Mouse (Mus musculus) right cerebral cortex, adult 18-20 months (tissue): ENCODE results near the gene Uts2b.
"Not testable (repeated sequence)": the region's sequence is repeated elsewhere in the genome, so short reads cannot be mapped to it uniquely, and the experiment has no call there.

ENCODE experiments used
- DNase-seq: peaks from one replicate; pipeline ENCODE4 v3.0.0; 2022; ENCODE audit warnings: mixed read lengths

Gene Uts2b

DNA sequence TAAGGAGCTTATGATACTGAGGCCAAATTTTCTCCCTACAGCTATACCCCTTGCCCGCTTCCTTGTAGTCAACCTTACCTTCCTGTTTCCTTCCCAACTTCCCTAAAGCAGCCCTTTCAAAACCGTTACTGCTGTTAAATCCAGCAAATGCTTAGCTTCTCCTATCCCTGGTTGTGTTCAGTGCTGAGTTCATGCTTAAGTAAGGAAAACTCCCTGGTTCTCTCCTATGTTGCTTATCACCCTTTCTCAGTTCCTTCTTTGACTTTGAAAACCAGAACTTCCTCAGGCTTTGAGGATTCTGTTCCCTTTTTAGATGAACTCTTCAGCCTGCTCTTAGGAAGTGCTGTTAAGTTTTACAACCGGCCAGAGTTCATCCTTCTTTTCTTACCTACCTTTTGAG, 4.1 kb upstream of the Uts2b start:
- no peak for DNase-seq

DNA sequence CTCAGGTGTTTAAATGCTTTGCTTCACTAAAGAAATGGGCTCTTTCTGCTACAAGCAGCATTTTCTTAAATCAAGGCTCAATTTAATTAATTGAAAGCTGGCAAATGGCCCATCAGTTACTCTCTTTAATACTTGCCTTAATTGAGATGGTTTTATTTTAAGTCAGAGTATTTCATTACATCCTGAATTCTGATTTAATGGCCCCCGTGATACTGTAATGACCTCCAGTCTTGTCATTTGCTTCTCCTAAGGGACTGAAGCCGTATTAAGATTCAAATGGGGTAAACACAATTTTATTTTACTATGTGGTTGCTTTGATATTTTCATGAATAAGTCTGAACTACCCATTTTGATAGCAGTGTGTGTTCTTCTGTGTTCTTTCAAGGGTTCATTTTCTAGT, 661 bp upstream of the Uts2b start:
- no peak for DNase-seq

DNA sequence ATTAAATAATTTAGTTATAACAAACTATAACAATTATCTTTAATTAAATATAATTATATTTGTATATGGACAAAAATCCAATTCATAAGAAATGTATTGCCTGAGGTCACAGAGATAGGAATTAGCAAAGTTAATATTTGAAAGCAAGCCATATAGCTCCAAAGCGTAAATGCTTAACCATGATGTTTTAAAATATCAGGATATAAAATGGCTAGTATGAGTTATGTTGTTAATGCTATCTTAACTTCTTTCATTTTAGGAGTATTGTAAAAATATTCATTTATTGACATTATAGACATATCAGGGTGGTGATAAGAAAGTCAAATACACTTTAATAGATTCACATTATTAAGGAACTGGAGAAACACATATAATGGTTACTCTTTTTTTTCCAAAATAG, 10.0 kb downstream of the Uts2b start:
- DNase-seq: no peak

DNA sequence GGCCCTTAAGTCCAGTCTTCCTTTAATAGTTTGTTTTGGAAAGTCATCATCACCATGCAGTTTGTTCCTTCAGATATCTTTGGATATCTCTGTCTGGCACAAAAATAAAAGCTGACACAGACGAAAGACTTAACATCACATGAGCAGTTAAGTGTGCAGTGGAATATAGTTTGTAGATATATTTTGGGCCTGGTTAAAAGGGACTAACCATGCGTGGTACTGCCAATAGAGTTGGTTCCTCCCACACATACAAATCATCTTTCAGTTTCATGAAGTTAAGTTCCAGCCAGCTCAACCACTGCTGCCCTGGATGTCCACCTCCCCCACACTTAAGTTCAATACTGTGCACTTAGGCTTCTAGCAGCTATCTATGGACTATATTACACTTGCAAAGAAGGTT, 15.6 kb downstream of the Uts2b start:
- DNase-seq: no peak

DNA sequence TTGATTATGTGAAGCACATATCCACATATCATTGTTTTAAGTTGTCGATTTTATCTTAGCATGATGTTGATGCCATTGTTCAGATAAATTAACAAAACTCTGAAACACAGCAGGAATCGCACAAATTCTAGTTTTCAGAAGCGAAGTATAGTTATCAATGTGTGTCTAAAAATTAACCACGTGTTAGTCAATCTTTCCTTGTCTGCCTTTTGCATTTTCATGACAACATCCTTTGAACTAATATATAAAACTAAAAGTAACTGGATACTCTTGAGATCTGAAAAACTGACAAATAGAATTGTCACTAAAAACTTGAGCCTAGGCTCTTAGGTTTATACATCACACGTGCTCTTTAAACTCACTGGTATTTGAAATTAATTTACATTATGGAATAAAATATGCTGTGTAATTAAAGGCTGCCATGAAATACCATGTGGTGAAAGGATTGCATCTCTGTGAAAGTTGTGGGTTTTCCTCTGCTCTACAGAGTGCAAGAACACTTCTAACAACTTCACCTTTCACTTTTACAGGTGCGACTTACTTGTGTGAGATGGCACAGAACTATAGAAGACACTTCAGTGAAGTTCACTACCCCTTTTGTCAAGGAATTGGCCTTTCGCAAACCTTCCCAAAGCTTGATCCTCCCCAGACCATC, 20.0 kb downstream of the Uts2b start:
- no peak for DNase-seq

DNA sequence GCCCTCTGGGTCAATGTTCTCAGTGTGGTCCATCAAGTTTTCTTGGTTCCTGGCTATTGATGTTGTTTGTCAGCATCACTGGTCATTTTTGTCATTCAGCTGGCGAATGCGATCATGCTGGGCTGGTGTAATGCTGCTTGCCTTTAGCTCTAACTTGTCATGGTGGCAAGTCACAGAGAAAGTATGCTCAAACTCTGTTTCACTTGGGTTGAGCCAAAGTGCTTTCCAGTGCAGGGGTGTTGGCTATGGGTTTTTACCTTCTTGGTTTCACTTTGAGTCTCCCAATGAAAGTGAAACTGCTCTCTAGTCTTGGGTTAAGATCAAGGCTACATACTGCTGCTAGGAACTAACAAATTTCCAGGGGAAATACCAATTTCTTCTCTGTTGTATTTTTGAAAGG, 20.8 kb downstream of the Uts2b start:
- no peak for DNase-seq

DNA sequence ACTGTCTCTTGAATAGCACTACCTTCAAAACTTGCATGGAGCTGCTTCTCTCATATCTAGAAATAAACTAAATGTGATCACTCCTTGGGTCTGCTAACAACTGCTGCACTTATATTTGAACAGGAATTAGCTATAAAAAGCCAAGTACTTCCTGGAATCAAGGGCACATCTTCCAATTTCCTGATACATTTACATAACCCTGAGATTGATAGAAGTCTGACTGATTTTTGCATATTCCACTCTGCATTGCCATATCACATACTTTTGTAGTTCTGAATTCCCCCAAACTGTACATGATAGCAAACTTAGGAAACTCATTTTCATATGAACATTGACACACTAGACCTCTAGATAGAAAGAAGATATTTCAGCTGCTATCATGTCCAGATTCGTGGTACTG, 21.7 kb downstream of the Uts2b start:
- no peak for DNase-seq

DNA sequence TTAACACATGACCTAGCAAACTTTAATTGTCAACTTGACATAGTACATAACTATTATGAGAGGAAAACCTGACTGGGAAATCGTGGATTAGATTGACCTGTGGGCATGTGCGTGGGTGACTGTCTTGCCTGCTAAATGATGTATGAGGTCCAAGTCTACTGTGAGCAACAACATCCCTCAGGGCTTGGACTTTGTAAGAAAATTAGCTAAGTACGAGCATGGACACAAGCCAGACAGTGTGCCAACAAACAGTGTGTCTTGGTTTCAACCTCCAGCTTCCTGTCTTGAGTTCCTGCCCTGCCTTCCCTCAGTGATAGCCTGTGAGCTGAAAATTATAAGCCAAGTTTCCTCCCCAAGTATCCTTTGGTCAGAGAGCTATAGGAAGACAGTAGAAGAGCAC, 22.5 kb downstream of the Uts2b start:
- no peak for DNase-seq

DNA sequence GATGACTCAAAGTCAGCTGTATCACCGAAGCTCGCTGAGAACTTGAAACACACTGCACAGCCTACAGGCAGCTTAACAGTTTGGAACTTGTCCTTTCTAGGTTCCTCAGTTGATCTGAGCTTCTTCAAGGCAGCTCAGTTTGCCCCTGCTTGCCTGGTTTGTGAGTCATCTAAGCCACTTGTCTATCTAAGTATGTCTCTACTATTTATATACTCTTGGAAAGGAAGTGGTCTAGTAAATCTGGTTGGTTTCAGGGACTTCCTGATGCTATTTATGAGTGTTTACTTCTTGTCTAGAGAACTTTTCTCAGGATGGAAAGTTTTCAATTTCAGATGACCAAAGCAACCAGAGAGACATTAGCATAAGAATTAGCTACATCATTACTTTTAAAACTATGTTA, 43.6 kb downstream of the Uts2b start:
- no peak for DNase-seq

DNA sequence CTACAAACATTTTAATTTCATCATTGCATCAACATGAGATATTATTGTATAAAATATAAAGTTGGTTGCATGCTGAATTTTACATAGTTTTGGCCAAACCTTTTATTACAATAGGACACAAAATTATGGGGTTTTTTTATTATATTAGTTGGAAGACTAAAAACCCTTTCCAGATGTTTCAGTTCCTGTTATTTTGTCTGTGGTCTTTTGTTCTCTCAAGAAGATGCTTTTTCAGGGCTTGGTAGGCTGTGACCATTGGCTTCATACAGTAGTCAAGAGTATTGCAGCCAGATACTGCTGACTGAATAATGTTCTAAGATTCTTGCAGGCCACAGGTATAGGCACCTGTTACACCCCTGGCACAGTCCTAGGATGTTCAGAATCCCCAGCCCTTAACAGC, 48.0 kb downstream of the Uts2b start:
- no peak for DNase-seq

DNA sequence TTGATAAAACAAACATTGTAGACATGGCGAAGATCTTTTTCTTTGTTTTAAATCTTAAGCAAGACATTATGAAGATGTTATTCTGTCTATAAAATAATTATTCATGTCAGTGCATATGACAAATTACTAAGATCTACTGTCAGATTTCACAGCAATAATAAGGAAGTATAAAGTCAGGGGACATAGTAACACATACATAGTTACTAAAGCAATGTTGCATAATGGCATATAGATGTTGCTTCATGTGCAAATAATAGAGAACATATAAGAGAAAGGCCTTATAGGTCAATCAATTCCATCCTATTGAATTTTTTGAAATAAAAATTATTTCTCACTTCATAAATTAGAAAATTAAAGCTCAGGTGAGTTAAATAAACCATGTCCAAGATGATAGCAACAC, 50.9 kb downstream of the Uts2b start:
- DNase-seq: no peak

DNA sequence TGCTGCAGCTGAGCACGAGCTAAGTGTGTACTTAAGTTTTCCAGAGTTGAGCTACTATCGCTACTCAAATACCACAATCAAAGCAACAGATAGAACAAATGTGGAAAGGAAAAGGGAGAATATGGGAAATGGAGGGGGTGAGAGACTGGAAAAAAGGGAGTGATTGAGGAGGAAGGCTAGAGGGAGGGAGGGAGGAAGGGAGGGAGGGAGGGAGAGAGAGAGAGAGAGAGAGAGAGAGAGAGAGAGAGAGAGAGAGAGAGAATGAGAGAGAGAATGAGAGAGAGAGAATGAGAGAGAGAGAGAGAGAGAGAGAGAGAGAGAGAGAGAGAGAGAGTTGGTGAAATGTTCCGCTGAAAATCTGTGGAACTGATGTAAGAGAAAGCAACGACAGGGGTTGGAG, 62.9 kb downstream of the Uts2b start, which contains the start of gene Ostn:
TSS of gene Ostn (plus strand) at position 301 of the 400 bp plus-strand sequence.
- DNase-seq: not testable (repeated sequence)
